Mouse (Mus musculus): ENCODE measurements at regions not wholly inside any gene's neighbourhood (a gene's known extent, or its start where the extent isn't known, plus 50 kb on each side); places are given as distances from the start of the nearest gene placed in this dataset.
"Not testable (repeated sequence)": the region's sequence is repeated elsewhere in the genome, so short reads cannot be mapped to it uniquely, and the experiment has no call there.

DNA sequence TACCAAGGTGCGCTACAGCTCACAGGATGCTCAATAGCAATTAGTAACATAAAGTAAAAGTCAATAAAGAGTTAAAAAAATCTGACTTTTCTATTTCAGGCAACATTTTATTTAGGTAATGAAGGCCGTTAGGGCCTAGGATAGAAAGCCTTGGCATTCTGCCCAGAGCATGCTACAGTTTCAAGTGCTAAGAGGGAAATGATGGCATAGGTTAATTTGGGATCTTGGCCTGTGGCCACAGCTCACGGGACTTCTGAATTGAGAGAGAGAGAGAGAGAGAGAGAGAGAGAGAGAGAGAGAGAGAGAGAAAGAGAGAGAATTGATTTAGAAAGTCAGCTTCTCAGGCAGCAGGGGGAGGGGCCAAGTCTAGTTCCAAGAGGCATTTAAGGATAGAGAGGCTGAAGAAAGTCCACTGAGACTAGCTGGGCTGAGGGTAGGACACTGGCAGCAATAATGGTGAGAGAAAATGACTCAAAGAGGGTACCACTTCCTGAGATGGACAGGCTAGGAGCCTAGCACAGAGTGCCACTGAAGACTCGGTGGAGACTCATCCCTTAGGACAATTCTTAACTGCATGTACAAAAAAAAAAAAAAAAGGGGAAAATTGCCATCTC is 52.6 kb upstream of the Klf14 start:
- Histone ChIP-seq H3K4me3 (ENCODE audit: insufficient read depth, low read length) (no peak overlapping the region), H3K27ac (ENCODE audit: insufficient read depth, low read length) (no peak overlapping the region)
- no peak for TF ChIP-seq CTCF (IDR thresholded peaks at IDR 0.05; ENCODE audit: extremely low read depth, insufficient read depth, low read length)
- no peak for TF ChIP-seq POLR2A (IDR thresholded peaks at IDR 0.05; ENCODE audit: extremely low read depth, insufficient read depth, low read length)

DNA sequence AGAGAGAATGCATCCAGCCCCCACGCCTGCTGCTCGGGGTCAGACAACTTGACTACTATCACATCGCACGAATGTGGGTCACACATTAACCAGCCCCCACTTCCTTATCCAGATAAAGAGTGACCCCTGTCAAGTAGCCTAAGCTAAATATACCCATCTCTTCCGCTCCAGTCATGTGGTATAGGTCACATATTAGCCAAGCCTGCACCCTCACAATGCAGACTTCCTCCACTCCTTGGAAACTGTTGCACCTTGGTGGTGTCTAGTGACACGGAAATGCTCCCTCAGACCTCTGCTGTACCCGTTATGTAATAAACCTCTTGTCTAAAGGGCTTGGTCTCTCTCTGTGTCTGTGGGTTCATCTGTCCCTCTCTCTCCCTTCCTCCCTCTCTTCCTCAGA is 57.7 kb upstream of the Klf14 start:
- no peak for TF ChIP-seq CTCF (IDR thresholded peaks at IDR 0.05; ENCODE audit: extremely low read depth, insufficient read depth, low read length)
- no peak for TF ChIP-seq POLR2A (IDR thresholded peaks at IDR 0.05; ENCODE audit: extremely low read depth, insufficient read depth, low read length)
- no peak overlapping the region for H3K27ac ChIP-seq (ENCODE audit: insufficient read depth, low read length)
- no peaks in the 10 kb centered on the region for H3K4me1 ChIP-seq (ENCODE audit: control insufficient read depth, insufficient read depth, low read length)
- no peak overlapping the region for H3K4me3 ChIP-seq (ENCODE audit: insufficient read depth, low read length)

More for the DNA sequence above, 52.6 kb upstream of the Klf14 start:
- H3K4me1 ChIP-seq (ENCODE audit: control insufficient read depth, insufficient read depth, low read length) = no peaks in the 10 kb centered on the region

DNA sequence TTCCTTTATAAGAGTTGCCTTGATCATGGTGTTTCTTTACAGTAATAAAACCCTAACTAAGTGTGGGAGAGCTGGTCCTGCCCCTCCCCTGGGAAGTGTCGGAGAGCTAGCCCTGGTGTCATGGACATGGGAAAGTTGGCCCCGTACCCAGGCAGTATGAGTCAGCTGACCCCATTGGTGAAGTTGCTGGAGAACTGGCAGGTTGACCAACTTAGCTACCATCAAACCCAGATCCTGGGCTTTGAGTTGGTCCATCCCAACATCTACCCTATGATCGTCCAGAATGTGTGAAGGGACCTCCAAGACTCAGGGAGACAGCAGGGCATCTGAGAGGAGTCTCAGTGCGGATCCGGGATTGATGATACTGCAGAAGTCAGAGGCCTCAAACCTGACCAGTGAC is 62.9 kb upstream of the Klf14 start:
- H3K4me1 ChIP-seq (ENCODE audit: control insufficient read depth, insufficient read depth, low read length) = no peaks in the 10 kb centered on the region

DNA sequence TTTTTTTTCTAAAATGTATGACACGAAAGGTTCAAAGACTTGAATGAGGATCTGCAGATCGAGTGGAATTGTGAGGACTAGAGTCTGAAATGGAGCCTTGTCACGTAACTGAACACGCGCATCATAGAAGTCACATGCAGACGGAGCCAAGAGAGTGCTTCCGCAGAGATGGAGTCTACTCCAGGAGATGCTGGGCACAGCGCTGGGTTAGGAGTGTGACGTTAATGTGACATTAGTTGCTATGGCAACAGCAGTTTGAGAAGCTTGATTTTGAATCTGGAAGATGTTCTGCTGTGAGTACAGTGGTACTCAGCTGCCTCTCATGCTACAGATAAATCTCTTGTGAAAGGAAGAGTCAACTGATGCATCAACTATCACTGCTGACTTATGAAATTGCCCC is 70.9 kb upstream of the Klf14 start:
- TF ChIP-seq CTCF (IDR thresholded peaks at IDR 0.05; ENCODE audit: extremely low read depth, insufficient read depth, low read length) (no peak), POLR2A (IDR thresholded peaks at IDR 0.05; ENCODE audit: extremely low read depth, insufficient read depth, low read length) (peak; percentile 42; the same call in 1 of the 2 replicates)
- no peak overlapping the region for H3K4me3 ChIP-seq (ENCODE audit: insufficient read depth, low read length)
- peaks cover 3% of the 10 kb centered on the region; the same call in 1 of the 2 replicates for H3K4me1 ChIP-seq (ENCODE audit: control insufficient read depth, insufficient read depth, low read length)
- no peak overlapping the region for H3K27ac ChIP-seq (ENCODE audit: insufficient read depth, low read length)

More for the DNA sequence above, 62.9 kb upstream of the Klf14 start:
- H3K27ac ChIP-seq (ENCODE audit: insufficient read depth, low read length) = no peak overlapping the region
- TF ChIP-seq CTCF (IDR thresholded peaks at IDR 0.05; ENCODE audit: extremely low read depth, insufficient read depth, low read length) = no peak
- no peak overlapping the region for H3K4me3 ChIP-seq (ENCODE audit: insufficient read depth, low read length)

DNA sequence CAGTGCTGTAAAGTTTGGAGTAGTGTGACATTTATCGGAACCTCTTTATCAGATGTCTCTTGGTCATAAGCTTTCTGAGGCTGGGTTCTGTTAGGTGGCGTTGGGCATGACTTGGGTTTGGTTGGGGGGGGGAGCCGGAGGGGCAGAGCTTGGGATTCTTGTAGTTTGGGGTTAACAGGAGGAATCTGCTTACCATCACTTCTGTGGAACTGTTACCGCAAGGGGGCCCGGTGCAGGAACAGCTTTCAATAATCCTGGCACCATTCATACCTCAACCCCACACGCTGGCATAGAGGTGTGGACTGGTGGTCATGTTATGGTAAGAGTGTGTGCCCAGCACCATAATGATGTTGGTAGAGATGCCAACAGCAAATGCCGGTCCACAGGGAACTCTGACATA is 72.1 kb upstream of the Klf14 start:
- Histone ChIP-seq H3K4me3 (ENCODE audit: insufficient read depth, low read length) (no peak overlapping the region), H3K27ac (ENCODE audit: insufficient read depth, low read length) (no peak overlapping the region), H3K4me1 (ENCODE audit: control insufficient read depth, insufficient read depth, low read length) (peaks cover 3% of the 10 kb centered on the region; the same call in 1 of the 2 replicates)
- TF ChIP-seq CTCF (IDR thresholded peaks at IDR 0.05; ENCODE audit: extremely low read depth, insufficient read depth, low read length) = no peak
- no peak for TF ChIP-seq POLR2A (IDR thresholded peaks at IDR 0.05; ENCODE audit: extremely low read depth, insufficient read depth, low read length)

DNA sequence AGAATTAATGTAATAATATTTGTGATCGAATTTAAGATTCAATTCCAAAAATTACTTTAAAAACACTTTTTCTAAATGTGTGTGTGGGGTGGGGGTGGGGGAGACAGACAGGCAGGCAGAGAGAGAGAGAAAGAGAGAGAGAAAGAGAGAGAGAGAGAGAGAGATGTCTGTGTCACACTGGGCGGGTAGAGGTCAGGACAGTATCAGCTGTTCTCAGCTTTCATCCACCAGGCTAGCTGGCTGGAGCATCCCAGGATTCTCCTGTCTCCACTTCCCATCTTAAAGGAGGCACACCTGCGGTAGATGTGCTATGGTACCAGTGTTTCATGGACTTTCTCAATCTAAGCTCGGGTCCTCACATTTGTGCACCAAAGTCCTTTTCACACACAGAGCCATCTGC is 73.3 kb upstream of the Klf14 start:
- TF ChIP-seq POLR2A (IDR thresholded peaks at IDR 0.05; ENCODE audit: extremely low read depth, insufficient read depth, low read length) = no peak

DNA sequence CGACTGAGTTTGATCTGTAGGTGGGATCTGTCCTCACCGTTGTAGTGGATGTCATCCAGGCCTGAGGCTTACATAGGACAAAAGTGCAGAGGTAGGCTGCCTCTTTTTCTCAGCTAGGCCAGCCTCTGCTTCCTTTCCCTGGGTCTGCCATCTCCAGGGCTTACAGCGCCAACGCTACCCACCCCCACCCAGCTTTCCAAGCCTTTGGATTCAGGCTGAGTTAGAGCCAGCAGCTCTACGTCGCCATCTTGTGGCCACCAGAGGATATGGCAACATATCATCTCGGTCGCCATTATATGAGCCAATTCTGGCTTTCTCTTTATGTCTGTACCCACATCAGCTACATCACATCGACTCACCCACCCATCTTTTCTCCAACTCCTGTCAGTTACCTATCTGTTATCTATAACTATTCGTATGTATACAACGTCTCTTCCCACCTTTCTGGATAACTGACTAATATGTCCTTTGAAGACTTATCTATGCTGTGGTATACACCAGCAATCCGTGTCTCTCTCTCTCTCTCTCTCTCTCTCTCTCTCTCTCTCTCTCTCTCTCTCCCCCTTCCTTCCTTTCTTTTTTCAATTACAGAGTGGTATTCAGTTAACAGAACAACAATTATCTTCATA is 74.2 kb upstream of the Klf14 start:
- H3K4me3 ChIP-seq (ENCODE audit: insufficient read depth, low read length) = no peak overlapping the region
- H3K4me1 ChIP-seq (ENCODE audit: control insufficient read depth, insufficient read depth, low read length) = peaks cover 3% of the 10 kb centered on the region; the same call in 1 of the 2 replicates
- TF ChIP-seq POLR2A (IDR thresholded peaks at IDR 0.05; ENCODE audit: extremely low read depth, insufficient read depth, low read length) (no peak; the same call in 1 of the 2 replicates), CTCF (IDR thresholded peaks at IDR 0.05; ENCODE audit: extremely low read depth, insufficient read depth, low read length) (peak; percentile 97)
- H3K27ac ChIP-seq (ENCODE audit: insufficient read depth, low read length) = no peak overlapping the region

More for the DNA sequence above, 73.3 kb upstream of the Klf14 start:
- H3K4me3 ChIP-seq (ENCODE audit: insufficient read depth, low read length) = no peak overlapping the region
- H3K4me1 ChIP-seq (ENCODE audit: control insufficient read depth, insufficient read depth, low read length) = peaks cover 3% of the 10 kb centered on the region; the same call in 1 of the 2 replicates
- no peak overlapping the region for H3K27ac ChIP-seq (ENCODE audit: insufficient read depth, low read length)

DNA sequence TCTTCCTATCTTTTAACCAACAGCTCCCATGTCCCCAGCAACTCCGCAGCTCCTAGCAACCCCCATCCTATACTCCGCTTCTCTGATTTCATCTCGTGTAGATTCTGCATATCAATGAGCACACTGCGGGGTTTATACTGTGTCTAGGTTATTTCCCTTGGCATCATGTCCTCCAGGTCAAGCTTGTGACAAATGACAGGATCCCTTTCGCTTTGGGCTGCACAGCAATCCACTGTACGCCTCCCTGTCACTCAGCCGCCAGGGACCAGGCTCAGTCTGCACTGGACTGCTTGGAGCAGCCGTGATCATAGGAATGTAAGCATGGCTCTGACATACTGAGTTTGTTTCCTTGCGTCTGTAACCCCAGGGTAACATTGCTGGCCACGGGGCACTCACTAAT is 75.9 kb upstream of the Klf14 start:
- no peak overlapping the region for H3K4me3 ChIP-seq (ENCODE audit: insufficient read depth, low read length)
- TF ChIP-seq CTCF (IDR thresholded peaks at IDR 0.05; ENCODE audit: extremely low read depth, insufficient read depth, low read length) (no peak), POLR2A (IDR thresholded peaks at IDR 0.05; ENCODE audit: extremely low read depth, insufficient read depth, low read length) (no peak)
- H3K4me1 ChIP-seq (ENCODE audit: control insufficient read depth, insufficient read depth, low read length) = peaks cover 3% of the 10 kb centered on the region; the same call in 1 of the 2 replicates
- H3K27ac ChIP-seq (ENCODE audit: insufficient read depth, low read length) = no peak overlapping the region

DNA sequence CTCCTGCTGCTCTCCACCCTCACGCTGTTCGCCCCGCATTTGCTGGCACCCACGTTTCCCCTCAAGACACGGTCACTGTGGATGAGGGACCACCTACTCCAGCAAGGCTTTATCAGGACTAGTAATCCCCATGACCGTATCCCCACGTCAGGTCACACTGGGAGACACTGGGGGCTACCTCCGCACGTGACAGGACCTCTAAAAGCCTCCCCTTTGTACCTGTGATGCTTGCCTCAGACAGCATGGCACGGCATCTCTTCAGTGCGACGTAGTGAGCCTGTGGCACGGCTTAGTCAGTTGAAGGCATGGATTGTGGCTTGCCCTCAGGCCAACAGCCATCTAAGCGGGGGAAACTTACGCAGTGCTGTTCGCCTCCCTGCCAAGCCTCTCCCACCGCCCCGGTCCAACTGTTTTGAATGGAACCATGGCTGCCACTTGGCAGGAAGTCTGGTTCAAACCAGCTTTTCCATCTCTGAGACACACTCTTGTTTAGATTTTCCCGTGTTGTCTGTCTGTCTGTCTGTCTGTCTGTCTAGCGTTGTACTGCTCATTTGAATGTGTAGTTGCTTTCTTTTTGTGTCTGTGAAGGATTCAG is 79.0 kb upstream of the Klf14 start:
- H3K4me3 ChIP-seq (ENCODE audit: insufficient read depth, low read length) = peak overlapping the region; percentile 26
- TF ChIP-seq POLR2A (IDR thresholded peaks at IDR 0.05; ENCODE audit: extremely low read depth, insufficient read depth, low read length) (no peak), CTCF (IDR thresholded peaks at IDR 0.05; ENCODE audit: extremely low read depth, insufficient read depth, low read length) (no peak)
- no peak overlapping the region for H3K27ac ChIP-seq (ENCODE audit: insufficient read depth, low read length)
- H3K4me1 ChIP-seq (ENCODE audit: control insufficient read depth, insufficient read depth, low read length) = peaks cover under 1% of the 10 kb centered on the region; the same call in 1 of the 2 replicates

DNA sequence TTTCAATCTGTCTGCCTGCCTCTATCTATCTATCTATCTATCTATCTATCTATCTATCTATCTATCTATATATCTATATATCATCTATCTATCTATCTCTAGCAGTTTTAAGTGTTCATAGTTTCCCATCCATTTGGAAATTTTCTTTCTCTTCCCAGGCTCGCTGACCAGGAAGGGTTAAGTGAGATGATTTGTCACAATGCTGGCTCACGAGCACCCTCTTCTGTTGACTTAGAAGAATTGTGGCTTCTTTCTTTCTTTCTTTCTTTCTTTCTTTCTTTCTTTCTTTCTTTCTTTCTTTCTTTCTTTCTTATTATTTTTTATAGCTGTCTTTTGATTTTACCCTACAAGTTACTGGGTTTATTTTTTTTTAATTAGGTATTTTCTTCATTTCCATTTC is 79.6 kb upstream of the Klf14 start:
- not testable (repeated sequence) for H3K4me1 ChIP-seq (ENCODE audit: control insufficient read depth, insufficient read depth, low read length); H3K4me3 ChIP-seq (ENCODE audit: insufficient read depth, low read length); H3K27ac ChIP-seq (ENCODE audit: insufficient read depth, low read length)
- peak; percentile 59; the same call in 1 of the 2 replicates for TF ChIP-seq CTCF (IDR thresholded peaks at IDR 0.05; ENCODE audit: extremely low read depth, insufficient read depth, low read length)

Data from cortical plate, adult 2 months (tissue).